Mouse (Mus musculus) intestine, postnatal 0 days (tissue): Measurements from ENCODE around the gene App. TPM values are rescaled to one million over a fixed set of nuclear protein-coding genes. Genes with fewer than 3 reads are reported as not detected.

ENCODE experiments used
- ATAC-seq: fragments of 200-750 bp; cut with Nextera tagmentation; 2 replicates; pipeline ENCODE4 v1.8.0; 2017; ENCODE audit warnings: mild to moderate bottlenecking, moderate TSS enrichment, moderate library complexity
- H3K27ac ChIP-seq: fragments of 300-500 bp; sonication (generic); 2 replicates; pipeline ENCODE4 v1.5.1; 2014; ENCODE audit warnings: mild to moderate bottlenecking, low read depth, low read length, moderate library complexity
- H3K27me3 ChIP-seq: fragments of 300-500 bp; sonication (generic); replicated peaks from 2 replicates; pipeline ENCODE4 v1.6.1; 2014; ENCODE audit warnings: low read length, mixed read lengths; ENCODE audit not compliant: control insufficient read depth, insufficient read depth
- H3K36me3 ChIP-seq: fragments of 300-500 bp; sonication (generic); 2 replicates; pipeline ENCODE4 v1.6.1; 2014; ENCODE audit warnings: mild to moderate bottlenecking, moderate library complexity; ENCODE audit not compliant: control insufficient read depth, insufficient read depth
- H3K4me1 ChIP-seq: fragments of 300-500 bp; sonication (generic); replicated peaks from 2 replicates; pipeline ENCODE4 v1.6.1; 2014; ENCODE audit warnings: antibody characterized with exemption, low read length, mixed read lengths; ENCODE audit not compliant: control insufficient read depth, insufficient read depth
- H3K4me2 ChIP-seq: fragments of 300-500 bp; sonication (generic); replicated peaks from 2 replicates; pipeline ENCODE4 v1.6.1; 2014; ENCODE audit warnings: low read depth, mild to moderate bottlenecking, moderate library complexity
- H3K4me3 ChIP-seq: fragments of 300-500 bp; sonication (generic); 2 replicates; pipeline ENCODE4 v1.5.1; 2014; ENCODE audit warnings: low read depth, low read length
- H3K9ac ChIP-seq: fragments of 300-500 bp; sonication (generic); 2 replicates; pipeline ENCODE4 v1.6.1; 2014; ENCODE audit warnings: mild to moderate bottlenecking, low read depth, low read length
- H3K9me3 ChIP-seq: fragments of 300-500 bp; sonication (generic); 2 replicates; pipeline ENCODE4 v1.6.1; 2016; ENCODE audit warnings: mixed run types; ENCODE audit not compliant: control insufficient read depth
- CTCF ChIP-seq: sonication (generic); IDR thresholded peaks from 2 replicates; pipeline ENCODE4 v1.5.1; 2016; ENCODE audit warnings: low read depth, mild to moderate bottlenecking, control low read depth, antibody characterized with exemption, moderate library complexity
- WGBS: fragments of 180-500 bp; shearing (Covaris S2); extraction: QIAGEN DNeasy Blood & Tissue Kit; methylation state at CpG from one replicate; pipeline ENCODE4 v1.1.7; 2014; 5-methylcytosine and 5-hydroxymethylcytosine counted together
- polyA plus RNA-seq: library from polyadenylated mRNA; unstranded; fragments of >200 nt; fragmentation: Nextera tagmentation; extraction: Ambion mirVana; gene quantifications from 2 replicates; pipeline ENCODE4 v1.2.1, GENCODE M21; 2015

Gene App
- polyA plus RNA-seq, 1 experiment from 2014 or later: 191 TPM

GRCm38 (mm10) chr16:85072624-85073023 lies 100.9 kb downstream of the App start:
- Histone ChIP-seq H3K4me1 (no peaks in the 10 kb centered on the region), H3K4me3 (no peak overlapping the region), H3K27me3 (no peaks in the 10 kb centered on the region), H3K36me3 (peaks cover 14% of the 10 kb centered on the region), H3K9ac (no peak overlapping the region), H3K4me2 (no peak overlapping the region), H3K27ac (no peak overlapping the region), H3K9me3 (no peaks in the 10 kb centered on the region)
- no peak for ATAC-seq
- WGBS: 93% methylated on average over 12 of the region's 12 CpGs
- no peak for TF ChIP-seq CTCF

- Histone ChIP-seq H3K9ac (no peak overlapping the region), H3K36me3 (peaks cover 14% of the 10 kb centered on the region), H3K27ac (no peak overlapping the region), H3K9me3 (no peaks in the 10 kb centered on the region), H3K4me1 (no peaks in the 10 kb centered on the region), H3K27me3 (no peaks in the 10 kb centered on the region), H3K4me2 (no peak overlapping the region), H3K4me3 (no peak overlapping the region)
- WGBS: 94% methylated on average over 12 of the region's 12 CpGs
- no peak for ATAC-seq
- TF ChIP-seq CTCF: no peak
Observed at GRCm38 (mm10) chr16:85071791-85072190, 101.8 kb downstream of the App start.

GRCm38 (mm10) chr16:85071248-85071647 lies 102.3 kb downstream of the App start:
- no peak for ATAC-seq
- no peaks in the 10 kb centered on the region for H3K27me3 ChIP-seq
- TF ChIP-seq CTCF: no peak
- H3K4me3 ChIP-seq: no peak overlapping the region
- 85% methylated on average over 1 of the region's 1 CpGs for WGBS
- H3K4me2 ChIP-seq: no peak overlapping the region
- H3K4me1 ChIP-seq: no peaks in the 10 kb centered on the region
- no peak overlapping the region for H3K27ac ChIP-seq
- H3K36me3 ChIP-seq: peaks cover 11% of the 10 kb centered on the region
- H3K9ac ChIP-seq: no peak overlapping the region
- H3K9me3 ChIP-seq: no peaks in the 10 kb centered on the region

- no peak overlapping the region for H3K9ac ChIP-seq
- no peaks in the 10 kb centered on the region for H3K4me1 ChIP-seq
- H3K9me3 ChIP-seq: no peaks in the 10 kb centered on the region
- WGBS: 76% methylated on average over 13 of the region's 13 CpGs
- no peak for ATAC-seq
- no peaks in the 10 kb centered on the region for H3K27me3 ChIP-seq
- no peak overlapping the region for H3K4me2 ChIP-seq
- TF ChIP-seq CTCF: no peak
- no peaks in the 10 kb centered on the region for H3K36me3 ChIP-seq
- H3K27ac ChIP-seq: no peak overlapping the region
- no peak overlapping the region for H3K4me3 ChIP-seq
Observed at GRCm38 (mm10) chr16:85067254-85067893, 106.2 kb downstream of the App start.

GRCm38 (mm10) chr16:85066227-85066626 lies 107.3 kb downstream of the App start:
- H3K27ac ChIP-seq: no peak overlapping the region
- no peaks in the 10 kb centered on the region for H3K36me3 ChIP-seq
- WGBS: 80% methylated on average over 11 of the region's 11 CpGs
- H3K4me2 ChIP-seq: no peak overlapping the region
- ATAC-seq: no peak
- no peak overlapping the region for H3K4me3 ChIP-seq
- no peak overlapping the region for H3K9ac ChIP-seq
- no peaks in the 10 kb centered on the region for H3K27me3 ChIP-seq
- TF ChIP-seq CTCF: no peak
- H3K4me1 ChIP-seq: no peaks in the 10 kb centered on the region
- no peaks in the 10 kb centered on the region for H3K9me3 ChIP-seq

DNA sequence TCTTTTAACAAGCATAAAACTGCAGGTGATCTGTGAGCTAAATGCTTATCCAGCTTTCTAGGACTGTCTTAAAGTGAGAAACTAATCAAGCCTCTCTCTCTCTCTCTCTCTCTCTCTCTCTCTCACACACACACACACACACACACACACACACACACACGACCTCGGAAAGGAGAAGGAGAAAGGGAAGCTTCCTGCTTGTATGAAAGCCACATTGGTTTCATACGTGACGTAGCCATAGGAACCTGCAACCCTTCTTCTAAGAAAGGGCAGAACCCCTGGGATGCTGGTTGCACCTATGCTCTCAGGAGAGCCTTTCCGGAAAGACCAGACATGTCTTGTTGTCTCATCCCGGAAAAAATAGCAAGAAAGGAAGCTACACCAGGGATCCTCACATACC lies 108.8 kb downstream of the App start:
- 80% methylated on average over 6 of the region's 6 CpGs for WGBS
- no peak for TF ChIP-seq CTCF
- Histone ChIP-seq H3K36me3 (no peaks in the 10 kb centered on the region), H3K4me3 (no peak overlapping the region), H3K9ac (no peak overlapping the region), H3K4me2 (no peak overlapping the region), H3K9me3 (no peaks in the 10 kb centered on the region), H3K27me3 (no peaks in the 10 kb centered on the region), H3K27ac (no peak overlapping the region), H3K4me1 (no peaks in the 10 kb centered on the region)
- ATAC-seq: no peak

GRCm38 (mm10) chr16:85062732-85063131 lies 110.8 kb downstream of the App start:
- H3K4me1 ChIP-seq: no peaks in the 10 kb centered on the region
- H3K27me3 ChIP-seq: no peaks in the 10 kb centered on the region
- no peak overlapping the region for H3K4me3 ChIP-seq
- no peaks in the 10 kb centered on the region for H3K36me3 ChIP-seq
- H3K4me2 ChIP-seq: no peak overlapping the region
- WGBS: 75% methylated on average over 3 of the region's 3 CpGs
- H3K9me3 ChIP-seq: no peaks in the 10 kb centered on the region
- no peak overlapping the region for H3K27ac ChIP-seq
- no peak overlapping the region for H3K9ac ChIP-seq
- no peak for ATAC-seq
- TF ChIP-seq CTCF: no peak
